Mouse (Mus musculus): Measurements from ENCODE around the gene Hhat.

Hhat gene

DNA sequence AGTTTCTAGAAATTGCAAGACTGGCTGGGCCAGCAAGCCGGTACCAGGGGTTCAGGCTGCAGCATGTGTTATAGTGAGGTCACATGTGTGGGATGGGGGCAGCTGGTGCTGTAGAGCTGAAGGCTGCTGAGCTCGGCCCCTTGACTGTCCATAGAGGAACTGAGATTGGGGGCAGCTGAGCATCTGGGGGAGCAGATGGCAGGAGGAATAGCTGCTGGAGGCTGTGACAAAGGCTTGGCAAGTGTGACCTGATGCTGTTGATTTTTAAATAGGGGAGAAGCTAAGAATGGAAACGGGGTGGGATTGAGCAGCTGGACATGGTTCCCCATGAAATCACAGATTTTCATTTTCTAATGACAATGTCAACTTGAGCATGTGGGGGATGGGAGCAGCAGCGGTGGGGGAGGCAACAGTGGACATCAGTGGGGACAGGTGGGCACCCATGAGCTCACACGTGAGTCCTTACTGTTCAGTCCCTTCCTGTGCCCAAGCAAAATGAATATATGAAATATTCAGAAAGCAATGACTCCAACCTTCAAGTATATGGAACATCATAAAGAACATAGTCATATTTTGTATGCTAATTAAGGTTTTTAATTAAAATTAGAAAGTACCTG lies 212.9 kb downstream of the Hhat start:
- no peak for DNase-seq (ENCODE audit: low spot score)

DNA sequence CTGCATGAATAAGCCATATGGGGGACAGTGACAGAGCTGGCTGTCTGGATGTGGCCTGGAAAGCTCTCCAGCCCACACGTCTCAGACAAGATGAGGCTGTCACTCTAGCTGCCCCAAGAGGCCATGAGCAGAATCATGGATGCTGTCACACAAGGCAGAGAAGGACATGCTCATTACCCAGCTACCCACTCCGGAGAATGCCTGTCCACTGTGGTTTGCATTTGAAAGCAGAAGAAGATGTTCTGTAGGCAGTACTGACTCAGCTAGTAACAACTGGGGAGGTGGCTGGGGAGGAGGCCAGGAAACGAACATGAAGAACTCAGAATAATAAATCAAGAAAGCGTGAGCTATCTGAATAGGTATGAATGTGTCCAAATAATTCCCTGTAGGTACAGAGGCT lies 215.5 kb downstream of the Hhat start:
- no peak for DNase-seq (ENCODE audit: low spot score)

GRCm38 (mm10) chr1:192550561-192550960 lies 220.5 kb downstream of the Hhat start:
- DNase-seq (ENCODE audit: low spot score): no peak

GRCm38 (mm10) chr1:192546843-192547242 lies 224.2 kb downstream of the Hhat start:
- DNase-seq (ENCODE audit: low spot score): no peak

- no peak for DNase-seq (ENCODE audit: low spot score)
Measured at GRCm38 (mm10) chr1:192544901-192545300, 226.1 kb downstream of the Hhat start.

DNA sequence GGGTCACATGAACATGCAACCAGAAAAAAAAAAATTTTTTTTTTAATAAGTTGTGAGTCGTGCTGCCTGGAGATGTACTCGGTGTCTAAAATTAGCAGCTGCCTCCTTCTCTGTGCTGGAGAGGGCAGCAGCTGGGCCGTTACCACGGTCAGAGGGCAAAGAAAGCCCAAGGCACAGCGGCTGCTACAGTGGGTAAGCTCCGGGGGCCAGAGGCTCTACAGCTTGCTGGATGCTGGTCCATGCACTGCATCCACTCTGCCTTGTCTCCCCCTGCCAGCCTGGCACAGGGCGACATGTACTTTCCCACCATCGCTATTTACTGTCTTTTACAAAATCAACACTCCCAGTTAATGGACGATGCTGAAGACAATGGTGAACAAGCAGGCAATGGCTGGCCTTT lies 226.9 kb downstream of the Hhat start:
- no peak for DNase-seq (ENCODE audit: low spot score)

DNA sequence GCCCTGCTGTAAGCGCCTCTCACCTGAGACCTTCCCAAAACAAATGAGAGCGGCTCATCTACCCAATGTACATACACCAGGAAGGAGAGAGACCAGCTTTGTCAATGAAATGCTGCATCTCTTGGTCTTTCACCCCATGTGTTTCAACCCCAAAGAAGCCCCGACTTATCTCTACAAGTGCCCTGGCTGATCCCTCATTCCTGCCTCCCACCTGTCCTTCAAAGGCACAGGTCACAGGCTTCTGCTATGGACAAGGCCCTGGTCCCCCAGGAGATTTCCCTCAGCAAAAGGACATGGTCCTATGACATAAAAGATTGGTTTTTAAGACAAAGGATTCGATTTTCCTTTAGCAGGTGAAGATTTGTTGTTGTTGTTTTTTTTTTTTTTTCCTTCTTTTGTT lies 227.3 kb downstream of the Hhat start:
- DNase-seq (ENCODE audit: low spot score): no peak

DNA sequence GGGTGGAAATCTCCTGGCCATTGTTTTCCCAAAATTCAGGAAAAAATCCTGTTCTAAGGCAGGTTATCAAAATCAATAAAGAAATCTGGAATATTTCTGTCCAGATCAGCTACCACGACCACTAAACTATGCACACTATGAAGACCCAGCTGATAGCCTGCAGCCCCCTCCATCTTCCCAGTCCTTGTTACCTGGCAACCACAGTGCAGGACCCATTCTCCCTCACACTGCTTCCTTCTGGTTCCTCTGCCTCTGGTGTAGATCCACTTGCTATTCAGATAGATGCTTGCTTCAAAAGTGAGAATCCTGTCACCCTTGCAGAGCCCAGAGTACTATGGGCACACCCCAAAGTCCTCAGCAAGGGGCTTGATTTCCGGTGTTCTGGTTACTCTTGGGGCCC lies 228.9 kb downstream of the Hhat start:
- DNase-seq (ENCODE audit: low spot score): no peak

- peak; percentile 29 for DNase-seq (ENCODE audit: low spot score)
Measured at GRCm38 (mm10) chr1:192537169-192537568, 233.9 kb downstream of the Hhat start.

GRCm38 (mm10) chr1:192536440-192536839 lies 234.6 kb downstream of the Hhat start:
- DNase-seq (ENCODE audit: low spot score): no peak

DNA sequence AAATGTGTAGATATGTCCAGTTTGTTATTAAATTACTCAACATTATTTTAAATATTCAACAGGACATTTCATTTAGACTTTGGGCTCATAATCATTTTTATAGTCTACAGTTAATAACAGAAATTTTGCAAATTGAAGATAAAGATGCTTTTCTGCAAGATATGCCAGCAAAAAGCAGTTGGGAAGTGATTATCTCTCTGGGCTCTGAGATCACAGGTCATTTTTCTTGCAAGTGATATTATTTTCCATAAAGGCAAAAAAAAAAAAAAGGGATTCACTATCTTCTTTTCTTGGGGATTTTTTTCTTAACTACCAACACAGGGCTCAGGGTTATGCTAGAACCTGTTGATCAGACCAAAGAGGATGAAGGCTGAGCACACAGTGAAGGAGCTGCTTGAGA lies 238.0 kb downstream of the Hhat start:
- DNase-seq (ENCODE audit: low spot score): no peak

- no peak for DNase-seq (ENCODE audit: low spot score)
Measured at GRCm38 (mm10) chr1:192532212-192532611, 238.8 kb downstream of the Hhat start.

DNA sequence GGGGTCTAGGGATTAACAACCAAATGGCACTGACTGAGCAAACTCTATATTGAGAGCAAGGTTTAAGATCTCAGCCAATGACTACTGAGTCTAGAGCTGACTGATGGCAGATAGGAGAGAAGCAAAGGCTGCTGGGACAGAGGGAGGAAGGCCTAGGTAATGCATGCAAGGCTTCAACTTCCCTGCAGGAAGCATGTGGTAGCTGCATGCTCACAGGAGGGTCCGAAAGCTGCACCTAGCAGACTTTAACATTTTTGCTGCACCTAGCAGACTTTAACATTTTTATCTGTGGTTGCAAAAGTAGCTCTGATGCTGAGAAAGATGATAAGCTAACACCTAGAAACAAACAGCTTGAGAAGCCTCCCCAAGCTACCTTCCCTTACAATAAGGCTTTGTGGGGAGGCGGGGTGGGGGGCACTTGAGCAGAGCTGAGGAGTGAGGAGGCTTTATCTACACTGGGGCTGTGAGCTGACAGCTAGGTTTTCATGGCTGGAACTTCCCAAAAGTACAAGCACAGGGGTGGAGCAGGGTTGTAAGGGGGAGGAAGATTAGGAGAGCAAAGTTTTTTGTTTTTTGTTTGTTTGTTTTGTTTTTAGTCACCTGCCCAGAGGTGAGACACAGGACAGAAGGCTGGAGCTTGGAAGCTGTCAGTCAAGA lies 239.4 kb downstream of the Hhat start:
- no peak for DNase-seq (ENCODE audit: low spot score)

GRCm38 (mm10) chr1:192525711-192526350 lies 245.2 kb downstream of the Hhat start:
- no peak for DNase-seq (ENCODE audit: low spot score)

DNA sequence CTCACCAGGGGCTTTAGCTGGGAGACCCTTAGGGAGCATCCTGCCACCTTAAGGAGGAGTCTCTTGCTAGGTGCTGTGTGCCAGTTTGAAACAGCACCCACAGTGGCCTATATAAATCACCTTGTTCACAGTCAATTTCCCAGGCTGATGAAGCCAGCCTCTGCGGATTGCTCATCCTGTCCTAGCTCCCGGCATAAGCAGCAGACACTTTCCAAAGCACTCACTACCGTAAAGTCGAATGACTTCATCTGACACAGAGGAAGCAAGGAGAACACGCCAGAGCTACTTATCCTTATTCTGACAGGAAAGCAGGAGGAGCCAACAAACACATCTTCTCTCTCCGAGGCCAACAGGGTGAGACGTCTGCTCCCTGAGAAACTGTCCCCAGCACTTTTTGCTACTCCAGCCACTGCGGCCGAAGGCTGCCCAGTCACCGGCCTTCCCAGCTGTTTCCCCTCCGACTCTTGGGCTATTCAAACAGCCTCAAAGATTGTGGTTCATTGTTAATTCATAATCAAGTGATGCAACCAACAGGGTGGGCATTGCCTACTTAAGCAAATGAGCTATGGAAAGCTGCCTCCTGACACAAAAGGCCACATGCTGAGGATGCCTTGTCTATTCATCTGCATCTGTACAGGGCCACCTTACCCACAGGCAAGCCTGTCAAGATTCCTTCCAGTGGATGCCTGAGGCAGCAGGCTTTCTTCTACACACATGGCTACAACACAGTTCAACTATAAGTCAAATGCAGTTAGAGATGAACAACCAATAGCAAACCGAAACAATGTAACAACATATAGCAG lies 248.4 kb downstream of the Hhat start:
- no peak for DNase-seq (ENCODE audit: low spot score)

GRCm38 (mm10) chr1:192520836-192521435 lies 250.1 kb downstream of the Hhat start:
- no peak for DNase-seq (ENCODE audit: low spot score)

DNA sequence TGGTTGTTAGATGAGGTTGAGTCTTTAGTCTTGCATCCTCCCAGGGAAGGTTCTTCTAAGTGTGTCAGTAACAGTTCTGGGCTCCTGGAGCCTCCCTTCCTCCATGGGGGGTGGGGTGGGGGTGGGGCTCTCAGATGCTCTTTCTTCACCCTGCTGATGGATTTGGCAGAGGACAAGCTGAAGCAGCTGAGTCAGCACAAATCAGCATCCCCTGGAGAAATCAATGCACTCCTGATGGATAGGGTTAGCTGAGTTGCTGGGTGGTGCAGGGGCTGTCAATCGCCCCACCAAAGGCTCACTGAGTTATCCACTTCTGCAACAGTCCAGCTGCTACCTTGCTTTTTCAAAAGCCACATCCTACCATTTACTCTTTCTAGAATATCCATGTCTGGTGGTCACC lies 251.3 kb downstream of the Hhat start:
- no peak for DNase-seq (ENCODE audit: low spot score)

GRCm38 (mm10) chr1:192515373-192515772 lies 255.7 kb downstream of the Hhat start:
- no peak for DNase-seq (ENCODE audit: low spot score)

DNA sequence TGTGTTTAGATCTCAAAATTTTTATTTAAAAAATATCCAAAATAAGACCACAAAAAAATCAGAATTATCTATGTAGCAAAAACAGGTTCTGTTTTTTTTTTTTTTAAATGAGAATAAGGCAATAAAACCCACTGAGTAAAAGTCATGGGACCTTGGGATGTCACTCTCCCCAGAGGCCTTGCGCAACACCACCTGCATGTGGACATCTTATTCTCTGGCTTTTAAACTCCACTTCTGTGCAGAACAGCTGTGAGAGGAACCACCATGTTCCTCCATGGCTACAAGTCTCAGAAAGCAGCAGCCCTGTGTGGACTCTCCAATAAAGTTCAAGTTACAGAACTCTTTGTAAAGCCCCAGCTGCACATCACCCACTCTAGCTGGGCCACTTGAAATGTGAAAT lies 258.2 kb downstream of the Hhat start:
- DNase-seq (ENCODE audit: low spot score): no peak

GRCm38 (mm10) chr1:192503651-192504050 lies 267.4 kb downstream of the Hhat start:
- no peak for DNase-seq (ENCODE audit: low spot score)

DNA sequence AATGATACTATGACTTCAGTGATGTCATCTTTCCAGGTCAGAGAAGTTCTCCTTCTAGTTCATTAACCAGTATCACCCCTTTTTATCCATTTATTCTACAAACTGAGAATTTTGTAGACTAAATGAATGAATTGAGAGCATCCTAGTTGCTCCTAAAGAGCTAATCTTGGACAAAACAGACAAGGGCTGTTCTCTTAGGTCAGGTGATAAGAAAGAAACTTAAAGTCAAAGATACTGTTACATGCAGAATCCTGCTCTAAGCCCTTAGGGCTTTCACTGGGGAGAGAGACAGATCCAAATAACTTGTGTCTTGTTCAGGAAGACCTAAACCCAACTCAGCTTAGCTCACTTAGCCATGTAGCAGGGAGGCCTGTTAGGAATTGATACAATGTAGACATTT lies 268.2 kb downstream of the Hhat start:
- no peak for DNase-seq (ENCODE audit: low spot score)

DNA sequence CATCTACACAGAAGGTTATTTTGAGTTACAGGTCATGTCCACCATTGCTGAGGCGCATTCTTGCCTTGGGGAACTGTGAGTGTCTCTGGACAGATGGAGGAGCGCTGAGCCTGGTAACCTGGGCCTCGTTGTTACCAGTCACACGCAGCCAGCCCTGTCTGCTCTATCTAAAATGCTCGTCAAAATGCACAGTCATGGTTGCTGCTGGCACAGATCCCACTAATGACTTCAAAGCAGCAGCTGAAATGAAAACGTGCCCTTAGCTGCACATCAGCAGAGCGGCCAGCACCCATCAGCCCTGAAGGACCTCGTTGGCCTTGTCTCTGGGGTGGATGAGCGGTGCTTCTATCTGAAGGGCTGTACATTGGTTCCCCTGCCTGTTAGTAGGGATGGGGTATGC lies 269.0 kb downstream of the Hhat start:
- no peak for DNase-seq (ENCODE audit: low spot score)
